In genomic region chr5:124418903-124419302, GRCm38 (mm10) we compare ENCODE assay signal across 28 mouse cellular contexts. TPM values are rescaled to one million over a fixed set of nuclear protein-coding genes. Genes with fewer than 3 reads are reported as not detected.
A peak's percentile ranks its signal among the peaks of the same experiment; 100 is the strongest.
DNase-seq lines count a peak whose midpoint lies in the region; ATAC-seq lines count a peak whose summit lies in the region.
"Had no signal": no experiment of that assay in that cellular context is flagged by ENCODE, and none has a peak within 500 bp of the region (broad histone marks: within the 10 kb centered on the region; RNA-seq: fewer than 3 reads in every experiment).

No protein-coding gene starts in this region.

- peak overlapping the region; percentile 0 for H3K4me3 ChIP-seq in erythroblast, embryonic 14.5 days (replicated peaks)
- no peak overlapping the region for H3K4me3 ChIP-seq in liver, embryonic 15.5 days (replicated peaks)
- no peak overlapping the region for H3K4me3 ChIP-seq in forebrain, embryonic 10.5 days
- H3K4me3 ChIP-seq: embryonic facial prominence, embryonic 13.5 days; hindbrain, embryonic 13.5 days; limb, embryonic 10.5 days; limb, embryonic 15.5 days; lung, embryonic 15.5 days had no signal

- H3K27ac ChIP-seq in liver, embryonic 15.5 days (replicated peaks) = peak overlapping the region; percentile 85
- no peak overlapping the region for H3K27ac ChIP-seq in forebrain, embryonic 10.5 days
- H3K27ac ChIP-seq: embryonic facial prominence, embryonic 13.5 days; hindbrain, embryonic 13.5 days; limb, embryonic 10.5 days; limb, embryonic 15.5 days; lung, embryonic 15.5 days had no signal

- DNase-seq in heart, adult 11 months = peak; percentile 13
- DNase-seq in heart, postnatal 10 days = no peak
- DNase-seq in forebrain, embryonic 10.5 days (ENCODE audit: extremely low spot score, low spot score) = no peak
- no peak for DNase-seq in right cerebral cortex, postnatal 10 days (ENCODE audit: low spot score in 2 of 2)
- DNase-seq in spleen, postnatal 36 days (ENCODE audit: low spot score in 2 of 2) = no peak
- DNase-seq: adrenal gland, postnatal 10 days; cerebellum, adult 11 months; cerebellum, adult 9-11 months; gastrocnemius, postnatal 25 days; heart, adult 18-20 months; heart, postnatal 4 days; kidney, postnatal 14 days; layer of hippocampus, adult 9-11 months; lung, postnatal 4 days; midbrain, embryonic 14.5 days; right cerebral cortex, postnatal 14 days had no signal

- no peaks in the 10 kb centered on the region for H3K27me3 ChIP-seq in erythroblast, embryonic 14.5 days (ENCODE audit: control insufficient read depth)
- H3K27me3 ChIP-seq in liver, embryonic 15.5 days = no peaks in the 10 kb centered on the region
- no peaks in the 10 kb centered on the region for H3K27me3 ChIP-seq in forebrain, embryonic 10.5 days (ENCODE audit: poor library complexity, severe bottlenecking)
- H3K27me3 ChIP-seq: CH12.LX; embryonic facial prominence, embryonic 13.5 days; hindbrain, embryonic 13.5 days; limb, embryonic 15.5 days; lung, embryonic 15.5 days; Patski had no signal

- H3K9ac ChIP-seq in liver, embryonic 15.5 days = no peak overlapping the region
- H3K9ac ChIP-seq: embryonic facial prominence, embryonic 13.5 days; hindbrain, embryonic 13.5 days; limb, embryonic 15.5 days; lung, embryonic 15.5 days had no signal

- H3K4me2 ChIP-seq in liver, embryonic 15.5 days = peak overlapping the region; percentile 43
- H3K4me2 ChIP-seq: embryonic facial prominence, embryonic 13.5 days; heart, embryonic 11.5 days; hindbrain, embryonic 13.5 days; limb, embryonic 15.5 days; lung, embryonic 15.5 days had no signal

- intact Hi-C loops in heart, postnatal 10 days (cut with DNase I) = no loop called here

- ATAC-seq in liver, embryonic 15.5 days (ENCODE audit: insufficient read depth) = peak; percentile 90
- ATAC-seq: forebrain, embryonic 14.5 days; intestine, postnatal 0 days; Patski had no signal

- H3K36me3 ChIP-seq in erythroblast, embryonic 14.5 days (ENCODE audit: control insufficient read depth) = peaks cover 24% of the 10 kb centered on the region
- H3K36me3 ChIP-seq in liver, embryonic 15.5 days (replicated peaks) = peaks cover 14% of the 10 kb centered on the region
- H3K36me3 ChIP-seq in forebrain, embryonic 10.5 days (replicated peaks) = peaks cover 60% of the 10 kb centered on the region
- H3K36me3 ChIP-seq: hindbrain, embryonic 13.5 days had no signal

- H3K9me3 ChIP-seq in erythroblast, embryonic 14.5 days (ENCODE audit: control insufficient read depth, low read length) = no peaks in the 10 kb centered on the region
- no peaks in the 10 kb centered on the region for H3K9me3 ChIP-seq in liver, embryonic 15.5 days (replicated peaks)
- H3K9me3 ChIP-seq in forebrain, embryonic 10.5 days = no peaks in the 10 kb centered on the region
- H3K9me3 ChIP-seq: embryonic facial prominence, embryonic 13.5 days; hindbrain, embryonic 13.5 days; limb, embryonic 10.5 days; limb, embryonic 15.5 days; lung, embryonic 15.5 days had no signal

- 29% methylated on average over 2 of the region's 2 CpGs for WGBS in liver, embryonic 15.5 days (ENCODE audit: insufficient replicate concordance)
- WGBS in forebrain, embryonic 10.5 days = 92% methylated on average over 2 of the region's 2 CpGs

- H3K4me1 ChIP-seq in erythroblast, embryonic 14.5 days (ENCODE audit: control insufficient read depth) = peaks cover 54% of the 10 kb centered on the region
- H3K4me1 ChIP-seq in liver, embryonic 15.5 days (replicated peaks) = peaks cover 53% of the 10 kb centered on the region
- peaks cover 2% of the 10 kb centered on the region for H3K4me1 ChIP-seq in forebrain, embryonic 10.5 days
- H3K4me1 ChIP-seq: limb, embryonic 15.5 days had no signal

RNA-seq across cellular contexts. Expression of gene Sbno1, which starts 6.9 kb away (rescaled TPM):
- 10 to 100 TPM; 69.2 to 77.6 TPM for total RNA-seq in heart, postnatal 10 days (2021)
- 0.28 and 0.32 TPM in 2 replicates for polyA plus RNA-seq in erythroblast, embryonic 14.5 days (2012)
- 35.0 and 35.3 TPM in 2 replicates for polyA plus RNA-seq in liver, embryonic 15.5 days (2015; fragmentation: Nextera tagmentation; extraction: Ambion mirVana)
- polyA plus RNA-seq in forebrain, embryonic 10.5 days (2016; fragmentation: Nextera tagmentation; extraction: Ambion mirVana) = 85.7 and 88.3 TPM in 2 replicates

RNA-seq across cellular contexts. Expression of gene Kmt5a, which starts 20.8 kb away (rescaled TPM):
- 100 to 1,000 TPM; 146 to 153 TPM for total RNA-seq in heart, postnatal 10 days (2021)
- polyA plus RNA-seq in erythroblast, embryonic 14.5 days (2012) = 34.4 and 36.1 TPM in 2 replicates
- polyA plus RNA-seq in liver, embryonic 15.5 days (2015; fragmentation: Nextera tagmentation; extraction: Ambion mirVana) = 60.1 and 67.9 TPM in 2 replicates
- 41.0 and 41.6 TPM in 2 replicates for polyA plus RNA-seq in forebrain, embryonic 10.5 days (2016; fragmentation: Nextera tagmentation; extraction: Ambion mirVana)

RNA-seq across cellular contexts. Expression of gene Cdk2ap1, which starts 56.0 kb away (rescaled TPM):
- 100 to 1,000 TPM; 171 to 185 TPM for total RNA-seq in heart, postnatal 10 days (2021)
- 16.1 and 20.1 TPM in 2 replicates for polyA plus RNA-seq in erythroblast, embryonic 14.5 days (2012)
- 31.1 and 51.4 TPM in 2 replicates for polyA plus RNA-seq in liver, embryonic 15.5 days (2015; fragmentation: Nextera tagmentation; extraction: Ambion mirVana)
- 57.3 and 64.7 TPM in 2 replicates for polyA plus RNA-seq in forebrain, embryonic 10.5 days (2016; fragmentation: Nextera tagmentation; extraction: Ambion mirVana)

RNA-seq across cellular contexts. Expression of gene Rilpl2, which starts 59.3 kb away (rescaled TPM):
- total RNA-seq in heart, postnatal 10 days (2021) = 10 to 100 TPM; 11.0 to 11.4 TPM
- polyA plus RNA-seq in erythroblast, embryonic 14.5 days (2012) = 0.32 and 0.34 TPM in 2 replicates
- polyA plus RNA-seq in liver, embryonic 15.5 days (2015; fragmentation: Nextera tagmentation; extraction: Ambion mirVana) = 8.9 and 9.5 TPM in 2 replicates
- polyA plus RNA-seq in forebrain, embryonic 10.5 days (2016; fragmentation: Nextera tagmentation; extraction: Ambion mirVana) = 22.7 and 24.2 TPM in 2 replicates

Comparison
In these comparisons a context has a peak if more than half of its experiments do, and no peak if none do; other contexts are left out.
1. RNA of gene Sbno1, which starts 6.9 kb away (polyA plus RNA-seq): 85.7 to 88.3 TPM in forebrain, embryonic 10.5 days and 35.0 to 35.3 TPM in liver, embryonic 15.5 days; 0.28 to 0.32 TPM in erythroblast, embryonic 14.5 days; every median in the first group is over 10 times any median in the second.